Mouse (Mus musculus): Measurements from ENCODE around the gene Pdzd8. TPM values are rescaled to one million over a fixed set of nuclear protein-coding genes. Genes with fewer than 3 reads are reported as not detected.

Gene Pdzd8
- 16.7 and 18.9 TPM in 2 replicates for polyA plus RNA-seq (2016; fragmentation: Nextera tagmentation; extraction: Ambion mirVana)

GRCm38 (mm10) chr19:59345658-59346283, at the start of gene Pdzd8:
Gene Pdzd8, minus strand, starts transcription at chr19:59345780.
- Histone ChIP-seq H3K27me3 (no peaks in the 10 kb centered on the region), H3K9me3 (replicated peaks) (no peaks in the 10 kb centered on the region), H3K4me3 (peak within 1 kb of the TSS; percentile 86), H3K4me1 (peaks cover 35% of the 10 kb centered on the region), H3K27ac (peak within 1 kb of the TSS; percentile 93), H3K4me2 (replicated peaks) (peak within 1 kb of the TSS; percentile 99), H3K9ac (peak within 1 kb of the TSS; percentile 86), H3K36me3 (no peaks in the 10 kb centered on the region)
- under 1% methylated on average over 67 of the region's 91 CpGs for WGBS
- peak; percentile 94 for ATAC-seq (ENCODE audit: low FRiP score)

- H3K4me3 ChIP-seq: no peak overlapping the region
- WGBS: 11% methylated on average over 8 of the region's 8 CpGs
- peaks cover 10% of the 10 kb centered on the region for H3K4me1 ChIP-seq
- peak; percentile 29; the same call in 1 of the 2 replicates for ATAC-seq (ENCODE audit: low FRiP score)
- H3K4me2 ChIP-seq (replicated peaks): no peak overlapping the region
- H3K9me3 ChIP-seq (replicated peaks): no peaks in the 10 kb centered on the region
- H3K36me3 ChIP-seq: no peaks in the 10 kb centered on the region
- no peak overlapping the region for H3K9ac ChIP-seq
- no peak overlapping the region for H3K27ac ChIP-seq
- peaks cover 22% of the 10 kb centered on the region for H3K27me3 ChIP-seq
Measured at GRCm38 (mm10) chr19:59393777-59394441, 48.3 kb upstream of the Pdzd8 start.

- no peak overlapping the region for H3K27ac ChIP-seq
- WGBS: 12% methylated on average over 15 of the region's 15 CpGs
- H3K36me3 ChIP-seq: no peaks in the 10 kb centered on the region
- peak overlapping the region; percentile 35 for H3K4me2 ChIP-seq (replicated peaks)
- peak; percentile 63 for ATAC-seq (ENCODE audit: low FRiP score)
- H3K27me3 ChIP-seq: peaks cover 4% of the 10 kb centered on the region
- no peaks in the 10 kb centered on the region for H3K9me3 ChIP-seq (replicated peaks)
- H3K9ac ChIP-seq: no peak overlapping the region
- H3K4me1 ChIP-seq: peaks cover 14% of the 10 kb centered on the region
- no peak overlapping the region for H3K4me3 ChIP-seq
Measured at GRCm38 (mm10) chr19:59388847-59389606, 43.4 kb upstream of the Pdzd8 start.

DNA sequence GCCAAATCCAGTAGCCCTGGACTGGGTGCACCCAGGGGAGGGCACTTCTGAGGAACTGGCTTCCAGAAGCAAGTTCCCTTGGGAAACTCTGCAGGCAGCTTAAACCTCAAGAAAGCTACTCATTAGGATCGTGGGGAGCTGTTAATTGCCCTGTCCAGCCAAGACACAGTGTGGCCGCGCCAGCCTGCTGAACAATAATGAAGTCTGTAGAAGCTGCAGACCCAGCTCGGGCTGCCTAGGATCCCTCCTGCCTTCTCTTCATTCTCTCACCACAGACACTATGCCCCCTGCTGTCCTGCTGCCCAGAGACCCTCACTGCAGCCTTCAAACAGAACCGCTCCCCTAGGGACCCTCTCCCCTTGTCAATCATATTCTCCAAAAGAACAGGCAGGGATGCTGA, 42.8 kb upstream of the Pdzd8 start:
- ATAC-seq (ENCODE audit: low FRiP score): peak; percentile 56
- Histone ChIP-seq H3K27me3 (peaks cover 4% of the 10 kb centered on the region), H3K4me1 (peaks cover 11% of the 10 kb centered on the region), H3K4me3 (no peak overlapping the region), H3K9me3 (replicated peaks) (no peaks in the 10 kb centered on the region), H3K4me2 (replicated peaks) (peak overlapping the region; percentile 35), H3K9ac (no peak overlapping the region), H3K27ac (no peak overlapping the region), H3K36me3 (no peaks in the 10 kb centered on the region)
- 6% methylated on average over 5 of the region's 5 CpGs for WGBS

DNA sequence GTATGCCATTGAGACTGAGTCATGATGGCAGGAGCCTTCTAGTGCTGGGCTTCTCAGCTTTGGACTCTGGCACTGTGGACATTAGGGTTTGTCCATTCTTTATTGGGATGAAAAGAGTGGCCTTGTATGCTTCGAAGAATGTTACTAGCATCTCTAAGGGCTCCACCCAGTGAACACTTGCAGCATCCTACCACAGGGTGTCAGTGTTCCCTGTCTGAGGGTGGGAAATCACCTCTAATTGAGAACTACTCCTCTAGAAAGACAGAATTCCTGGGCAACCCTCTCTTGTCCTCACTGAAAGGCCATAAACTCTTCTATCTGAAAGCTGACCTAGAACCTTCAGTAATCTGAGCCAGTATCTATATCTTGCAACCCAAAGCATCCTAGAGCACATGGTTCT, 41.6 kb upstream of the Pdzd8 start:
- Histone ChIP-seq H3K9me3 (replicated peaks) (no peaks in the 10 kb centered on the region), H3K27ac (no peak overlapping the region), H3K36me3 (no peaks in the 10 kb centered on the region), H3K4me3 (no peak overlapping the region), H3K27me3 (peaks cover 4% of the 10 kb centered on the region), H3K4me1 (peaks cover 11% of the 10 kb centered on the region), H3K9ac (no peak overlapping the region), H3K4me2 (replicated peaks) (no peak overlapping the region)
- no peak for ATAC-seq (ENCODE audit: low FRiP score)
- 44% methylated on average over 1 of the region's 1 CpGs for WGBS

GRCm38 (mm10) chr19:59384582-59385495, 39.3 kb upstream of the Pdzd8 start:
- Histone ChIP-seq H3K4me2 (replicated peaks) (no peak overlapping the region), H3K27ac (no peak overlapping the region), H3K9ac (no peak overlapping the region), H3K36me3 (no peaks in the 10 kb centered on the region), H3K4me1 (peaks cover 11% of the 10 kb centered on the region), H3K9me3 (replicated peaks) (no peaks in the 10 kb centered on the region), H3K4me3 (no peak overlapping the region), H3K27me3 (no peaks in the 10 kb centered on the region)
- ATAC-seq (ENCODE audit: low FRiP score): no peak
- WGBS: 92% methylated on average over 7 of the region's 7 CpGs

GRCm38 (mm10) chr19:59382416-59382917, 36.9 kb upstream of the Pdzd8 start:
- Histone ChIP-seq H3K27ac (no peak overlapping the region), H3K36me3 (no peaks in the 10 kb centered on the region), H3K27me3 (no peaks in the 10 kb centered on the region), H3K4me2 (replicated peaks) (no peak overlapping the region), H3K4me1 (no peaks in the 10 kb centered on the region), H3K4me3 (no peak overlapping the region), H3K9ac (no peak overlapping the region), H3K9me3 (replicated peaks) (no peaks in the 10 kb centered on the region)
- ATAC-seq (ENCODE audit: low FRiP score): no peak

DNA sequence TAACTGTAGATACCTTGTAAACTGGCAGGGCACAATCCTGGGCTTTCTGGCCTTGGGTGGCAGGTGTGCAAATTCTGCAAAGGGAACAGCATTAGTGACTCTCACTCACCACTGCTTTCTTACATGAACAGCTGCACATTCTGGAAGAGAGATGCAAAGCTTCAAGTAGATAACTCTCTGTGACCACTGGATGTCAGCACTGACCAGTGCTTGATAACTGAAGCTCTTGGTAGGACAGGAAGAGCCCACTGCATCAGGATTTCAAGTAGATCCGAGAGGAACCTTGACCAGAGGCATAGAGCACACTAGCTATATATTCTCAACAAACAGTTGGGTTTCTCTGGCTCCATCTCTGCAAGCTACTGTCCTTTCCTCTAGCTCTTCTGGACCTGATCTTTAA, 34.4 kb upstream of the Pdzd8 start:
- no peak for ATAC-seq (ENCODE audit: low FRiP score)
- 49% methylated on average over 1 of the region's 1 CpGs for WGBS
- no peaks in the 10 kb centered on the region for H3K4me1 ChIP-seq
- no peak overlapping the region for H3K4me3 ChIP-seq
- H3K9ac ChIP-seq: no peak overlapping the region
- no peak overlapping the region for H3K4me2 ChIP-seq (replicated peaks)
- peaks cover 7% of the 10 kb centered on the region; the same call in 1 of the 2 replicates for H3K9me3 ChIP-seq (replicated peaks)
- H3K36me3 ChIP-seq: no peaks in the 10 kb centered on the region
- H3K27ac ChIP-seq: no peak overlapping the region
- H3K27me3 ChIP-seq: no peaks in the 10 kb centered on the region

- H3K4me3 ChIP-seq: no peak overlapping the region
- no peak overlapping the region for H3K4me2 ChIP-seq (replicated peaks)
- no peak overlapping the region for H3K9ac ChIP-seq
- ATAC-seq (ENCODE audit: low FRiP score): no peak
- no peaks in the 10 kb centered on the region for H3K27me3 ChIP-seq
- H3K27ac ChIP-seq: no peak overlapping the region
- 88% methylated on average over 2 of the region's 2 CpGs for WGBS
- peaks cover 7% of the 10 kb centered on the region; the same call in 1 of the 2 replicates for H3K9me3 ChIP-seq (replicated peaks)
- no peaks in the 10 kb centered on the region for H3K36me3 ChIP-seq
- H3K4me1 ChIP-seq: no peaks in the 10 kb centered on the region
Measured at GRCm38 (mm10) chr19:59376481-59376880, 30.9 kb upstream of the Pdzd8 start.

GRCm38 (mm10) chr19:59374940-59375339, 29.4 kb upstream of the Pdzd8 start:
- peaks cover 7% of the 10 kb centered on the region; the same call in 1 of the 2 replicates for H3K9me3 ChIP-seq (replicated peaks)
- no peak overlapping the region for H3K4me2 ChIP-seq (replicated peaks)
- H3K9ac ChIP-seq: no peak overlapping the region
- no peaks in the 10 kb centered on the region for H3K36me3 ChIP-seq
- WGBS: 79% methylated on average over 6 of the region's 6 CpGs
- no peak overlapping the region for H3K4me3 ChIP-seq
- no peak for ATAC-seq (ENCODE audit: low FRiP score)
- H3K4me1 ChIP-seq: no peaks in the 10 kb centered on the region
- H3K27ac ChIP-seq: no peak overlapping the region
- H3K27me3 ChIP-seq: no peaks in the 10 kb centered on the region

DNA sequence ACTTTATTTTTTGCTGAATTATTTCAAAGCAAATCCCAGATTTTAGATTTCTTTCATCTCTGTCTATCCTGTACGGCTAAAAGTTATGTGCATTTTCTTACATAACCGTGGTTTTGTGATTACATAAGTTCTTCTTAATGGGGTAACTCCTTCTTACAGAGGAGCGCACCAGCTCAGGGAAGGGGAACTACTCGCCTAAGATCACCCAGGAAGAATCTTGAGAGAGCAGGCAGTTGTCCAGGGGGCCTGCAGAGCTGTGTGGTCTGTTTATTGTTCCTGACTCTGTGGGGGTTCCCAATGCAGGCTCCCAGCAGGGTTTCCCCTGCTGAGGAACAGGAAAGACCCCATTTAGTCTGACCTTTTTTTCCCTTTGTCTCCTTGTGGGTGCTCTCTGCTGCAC, 27.3 kb upstream of the Pdzd8 start:
- no peak for ATAC-seq (ENCODE audit: low FRiP score)
- H3K4me3 ChIP-seq: no peak overlapping the region
- WGBS: 83% methylated on average over 4 of the region's 4 CpGs
- H3K9ac ChIP-seq: no peak overlapping the region
- no peaks in the 10 kb centered on the region for H3K27me3 ChIP-seq
- H3K36me3 ChIP-seq: no peaks in the 10 kb centered on the region
- H3K4me1 ChIP-seq: no peaks in the 10 kb centered on the region
- H3K4me2 ChIP-seq (replicated peaks): no peak overlapping the region
- H3K27ac ChIP-seq: no peak overlapping the region
- peaks cover 7% of the 10 kb centered on the region; the same call in 1 of the 2 replicates for H3K9me3 ChIP-seq (replicated peaks)
